Mouse (Mus musculus) mammary gland, adult 2 months (tissue): Measurements from ENCODE around the gene Crisp4. TPM values are rescaled to one million over a fixed set of nuclear protein-coding genes. Genes with fewer than 3 reads are reported as not detected.

Experiments used
- polyA plus RNA-seq: library from polyadenylated mRNA; depleted of rRNA; stranded (reverse); fragments of >200 nt; gene quantifications from 2 replicates; pipeline ENCODE4 v1.2.3, GENCODE M21; 2012; ENCODE audit warnings: low replicate concordance; rRNA removed

Crisp4 gene
- polyA plus RNA-seq, result not detected in 2 replicates

GRCm38 (mm10) chr1:18145802-18146201 lies at the start of gene Crisp4:
Gene Crisp4 (minus strand): TSS chr1:18145902.

Other genes with a start within 250 kb of the Crisp4 start
- gene Defb18, start 91.5 kb upstream of the Crisp4 start, polyA plus RNA-seq, result not detected in 2 replicates
- gene Defb41, start 119.2 kb upstream of the Crisp4 start, polyA plus RNA-seq, result not detected in 2 replicates